Mouse (Mus musculus): ENCODE measurements around the gene Eif2b3. TPM values are rescaled to one million over a fixed set of nuclear protein-coding genes. Genes with fewer than 3 reads are reported as not detected.

The Eif2b3 gene
- polyA plus RNA-seq, 1 experiment from 2014 or later, result 45.7 TPM

DNA sequence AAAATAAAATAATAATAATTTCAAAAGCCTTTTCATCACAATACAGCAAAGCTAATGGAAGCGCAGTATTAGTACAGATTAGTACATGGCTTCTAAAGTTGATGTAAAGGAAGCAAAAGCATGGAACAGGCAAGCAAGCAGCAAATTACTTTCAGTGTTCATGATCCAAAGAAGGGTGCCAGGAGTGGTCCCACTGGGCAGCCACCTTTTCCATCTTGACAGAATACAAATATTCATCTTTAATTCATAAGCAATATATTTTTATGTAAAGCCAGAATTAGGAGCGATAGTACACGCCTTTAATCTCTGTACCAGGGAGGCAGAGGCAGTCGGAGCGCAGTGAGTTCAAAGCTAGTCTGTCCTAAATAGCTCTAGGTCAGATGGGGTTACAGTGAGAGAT, 100.4 kb downstream of the Eif2b3 start:
- Histone ChIP-seq H3K27ac (peak overlapping the region; percentile 84), H3K9ac (peak overlapping the region; percentile 74), H3K27me3 (no peaks in the 10 kb centered on the region), H3K4me2 (peak overlapping the region; percentile 99), H3K4me3 (peak overlapping the region; percentile 53), H3K36me3 (ENCODE audit: poor library complexity, severe bottlenecking) (0 out of 2 replicates have a peak, but pooled peaks cover 2% of the 10 kb centered on the region), H3K9me3 (replicated peaks) (no peaks in the 10 kb centered on the region), H3K4me1 (peaks cover 12% of the 10 kb centered on the region)
- ATAC-seq, result peak; percentile 3; the same call in 1 of the 2 replicates
- WGBS, result 74% methylated on average over 5 of the region's 5 CpGs

DNA sequence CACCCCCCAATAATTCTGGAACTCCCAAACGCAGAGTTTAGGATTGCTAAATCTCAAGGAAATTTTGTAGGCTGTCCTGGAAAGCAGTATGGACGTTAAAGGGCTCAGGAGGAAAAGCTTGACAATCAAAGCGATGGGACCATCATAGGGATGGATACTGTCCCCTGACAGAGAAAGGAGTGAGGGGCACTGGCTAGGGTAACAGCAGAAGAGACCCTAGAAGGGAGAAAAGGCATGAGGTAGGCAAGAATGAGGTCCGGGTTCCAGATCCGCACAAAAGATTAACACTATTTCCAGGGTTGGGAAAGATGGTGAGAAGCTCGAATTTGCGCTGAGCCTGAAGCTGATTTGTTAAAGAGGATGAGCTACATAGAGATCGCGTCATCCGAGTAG, 100.8 kb downstream of the Eif2b3 start:
- Histone ChIP-seq H3K27ac (peak overlapping the region; percentile 84), H3K4me3 (peak overlapping the region; percentile 53), H3K27me3 (no peaks in the 10 kb centered on the region), H3K9ac (peak overlapping the region; percentile 74), H3K4me2 (peak overlapping the region; percentile 99), H3K36me3 (ENCODE audit: poor library complexity, severe bottlenecking) (no peaks in the 10 kb centered on the region), H3K9me3 (replicated peaks) (no peaks in the 10 kb centered on the region), H3K4me1 (peaks cover 16% of the 10 kb centered on the region)
- ATAC-seq, result peak; percentile 25
- 7% methylated on average over 10 of the region's 10 CpGs for WGBS

DNA sequence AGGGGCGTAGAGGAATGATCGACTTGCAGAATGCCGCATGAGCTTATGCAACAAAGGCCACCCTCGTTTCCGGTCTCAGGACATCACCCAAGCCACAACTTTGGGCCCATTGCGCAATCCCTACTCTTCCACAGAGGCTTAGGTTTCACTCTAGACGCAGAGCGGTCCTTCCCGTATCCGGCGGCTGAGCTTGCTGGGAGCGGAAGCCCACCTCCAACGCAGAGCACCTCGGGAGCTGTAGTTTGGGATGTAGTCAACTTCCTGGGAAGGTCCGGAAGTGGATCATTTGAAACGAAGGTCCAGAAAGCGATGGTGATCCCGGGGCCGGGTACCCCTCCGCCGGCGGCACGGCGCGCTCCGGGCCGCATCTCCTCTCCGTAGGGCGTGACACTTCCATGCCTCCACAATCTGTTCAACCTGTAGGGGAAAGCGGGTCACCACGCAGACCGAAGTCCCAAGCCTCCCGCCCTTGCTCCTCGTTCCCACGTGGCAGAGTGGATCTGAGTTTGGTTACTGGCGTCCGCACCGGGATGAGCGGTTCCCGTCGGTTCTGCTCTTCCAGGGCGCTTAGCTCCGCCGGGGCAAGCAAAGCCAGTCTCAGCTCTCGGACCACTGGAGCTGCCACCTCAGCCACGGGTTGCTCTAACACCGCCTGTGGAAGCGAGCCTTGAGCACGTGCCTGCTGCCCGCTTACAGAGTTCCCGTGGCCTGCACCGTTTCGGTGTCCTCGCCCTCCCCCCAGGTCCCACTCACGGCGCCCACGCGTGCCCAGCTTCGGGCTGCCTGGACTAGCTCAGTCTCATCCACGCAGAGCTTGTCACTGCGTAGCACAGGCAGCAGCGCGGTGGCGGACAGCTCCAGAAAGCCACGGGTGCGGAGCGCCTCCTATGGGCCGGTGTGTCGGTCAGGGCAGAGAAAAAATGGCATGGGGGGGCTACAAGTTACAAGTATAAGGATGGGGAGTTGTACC, 101.5 kb downstream of the Eif2b3 start:
- Histone ChIP-seq H3K9ac (peak overlapping the region; percentile 74), H3K9me3 (replicated peaks) (no peaks in the 10 kb centered on the region), H3K4me2 (peak overlapping the region; percentile 99), H3K36me3 (ENCODE audit: poor library complexity, severe bottlenecking) (no peaks in the 10 kb centered on the region), H3K4me3 (peak overlapping the region; percentile 53), H3K27ac (peak overlapping the region; percentile 84), H3K27me3 (no peaks in the 10 kb centered on the region), H3K4me1 (peaks cover 23% of the 10 kb centered on the region)
- WGBS, result under 1% methylated on average over 67 of the region's 69 CpGs
- peak; percentile 96 for ATAC-seq

DNA sequence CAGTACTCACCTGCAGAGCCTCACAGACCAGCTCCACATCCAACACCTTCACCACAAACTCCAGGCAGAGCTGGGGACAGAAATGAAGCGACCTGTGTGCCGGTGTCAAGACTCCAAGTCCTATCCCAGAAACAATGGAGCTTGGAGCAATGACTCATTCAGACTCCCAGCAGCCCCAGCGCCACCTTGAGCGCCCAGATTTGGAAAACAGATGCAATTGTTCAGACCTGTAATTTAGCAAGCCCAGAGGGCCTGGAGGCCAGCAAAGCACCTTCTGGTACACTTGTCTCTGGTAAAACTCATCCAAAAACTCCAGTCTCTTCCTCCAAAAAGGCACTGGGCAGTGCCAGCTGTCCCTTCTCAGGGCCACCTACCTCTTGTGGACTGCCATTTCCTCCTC, 103.0 kb downstream of the Eif2b3 start:
- Histone ChIP-seq H3K4me1 (peaks cover 30% of the 10 kb centered on the region), H3K4me3 (no peak overlapping the region), H3K9me3 (replicated peaks) (no peaks in the 10 kb centered on the region), H3K9ac (no peak overlapping the region), H3K4me2 (no peak overlapping the region), H3K36me3 (ENCODE audit: poor library complexity, severe bottlenecking) (no peaks in the 10 kb centered on the region), H3K27ac (no peak overlapping the region), H3K27me3 (no peaks in the 10 kb centered on the region)
- WGBS, result 76% methylated on average over 4 of the region's 4 CpGs
- no peak for ATAC-seq

DNA sequence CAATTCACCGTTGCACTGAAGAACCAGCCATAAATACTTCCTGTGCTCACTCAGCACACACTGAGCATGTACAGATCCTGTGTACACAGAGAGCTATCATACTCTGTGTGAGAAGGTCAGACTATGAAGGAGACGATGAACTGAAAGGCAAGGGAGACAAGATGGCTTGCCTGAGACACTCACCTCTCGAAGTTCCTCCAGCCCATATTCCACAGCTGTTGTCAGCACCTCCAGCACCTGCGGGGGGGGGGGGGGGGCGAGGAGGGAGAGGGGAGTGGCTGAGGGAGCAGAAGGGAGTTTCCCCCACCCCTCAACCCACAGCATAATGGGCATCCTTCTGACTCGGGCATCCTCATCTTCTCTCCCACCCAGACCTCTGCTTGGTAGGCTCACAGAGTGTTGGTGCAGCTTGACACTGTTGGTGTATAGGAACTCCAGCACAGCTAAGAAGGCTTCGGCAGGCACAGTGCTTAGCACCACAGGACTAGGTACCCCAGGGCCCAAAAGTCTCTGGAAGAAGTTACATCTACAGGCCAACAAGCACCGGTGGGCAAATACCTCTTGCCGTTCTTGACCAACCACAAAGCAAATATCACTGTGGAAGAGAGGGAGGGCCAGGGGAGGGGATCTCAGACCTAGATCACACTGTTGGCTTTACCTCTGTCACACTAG, 104.5 kb downstream of the Eif2b3 start:
- 87% methylated on average over 7 of the region's 9 CpGs for WGBS
- peaks cover 30% of the 10 kb centered on the region for H3K4me1 ChIP-seq

DNA sequence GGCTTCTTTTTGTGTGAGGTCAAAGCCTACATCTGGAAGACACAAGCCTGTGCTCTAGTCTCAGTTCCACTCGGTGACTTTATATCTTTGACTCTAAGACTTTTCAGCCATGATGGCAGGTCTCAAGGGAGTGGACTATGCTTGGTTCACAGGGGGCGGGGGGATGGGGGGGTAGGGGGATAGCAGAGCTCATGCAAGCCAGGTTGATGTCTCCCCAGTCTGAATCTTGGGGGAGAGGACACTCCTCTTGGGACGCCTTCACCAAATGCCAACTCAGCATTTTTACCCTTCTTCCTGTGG, 105.0 kb downstream of the Eif2b3 start:
- no peak for ATAC-seq
- Histone ChIP-seq H3K36me3 (ENCODE audit: poor library complexity, severe bottlenecking) (peaks cover 12% of the 10 kb centered on the region), H3K4me2 (no peak overlapping the region), H3K4me3 (no peak overlapping the region), H3K9ac (no peak overlapping the region), H3K9me3 (replicated peaks) (no peaks in the 10 kb centered on the region), H3K27me3 (no peaks in the 10 kb centered on the region), H3K4me1 (peaks cover 30% of the 10 kb centered on the region), H3K27ac (no peak overlapping the region)
- 96% methylated on average over 3 of the region's 3 CpGs for whole genome bisulfite sequencing

More for the DNA sequence above, 104.5 kb downstream of the Eif2b3 start:
- Histone ChIP-seq H3K27ac (no peak overlapping the region), H3K4me2 (no peak overlapping the region), H3K9me3 (replicated peaks) (no peaks in the 10 kb centered on the region), H3K27me3 (no peaks in the 10 kb centered on the region), H3K4me3 (no peak overlapping the region), H3K36me3 (ENCODE audit: poor library complexity, severe bottlenecking) (peaks cover 7% of the 10 kb centered on the region), H3K9ac (no peak overlapping the region)
- ATAC-seq, result no peak

DNA sequence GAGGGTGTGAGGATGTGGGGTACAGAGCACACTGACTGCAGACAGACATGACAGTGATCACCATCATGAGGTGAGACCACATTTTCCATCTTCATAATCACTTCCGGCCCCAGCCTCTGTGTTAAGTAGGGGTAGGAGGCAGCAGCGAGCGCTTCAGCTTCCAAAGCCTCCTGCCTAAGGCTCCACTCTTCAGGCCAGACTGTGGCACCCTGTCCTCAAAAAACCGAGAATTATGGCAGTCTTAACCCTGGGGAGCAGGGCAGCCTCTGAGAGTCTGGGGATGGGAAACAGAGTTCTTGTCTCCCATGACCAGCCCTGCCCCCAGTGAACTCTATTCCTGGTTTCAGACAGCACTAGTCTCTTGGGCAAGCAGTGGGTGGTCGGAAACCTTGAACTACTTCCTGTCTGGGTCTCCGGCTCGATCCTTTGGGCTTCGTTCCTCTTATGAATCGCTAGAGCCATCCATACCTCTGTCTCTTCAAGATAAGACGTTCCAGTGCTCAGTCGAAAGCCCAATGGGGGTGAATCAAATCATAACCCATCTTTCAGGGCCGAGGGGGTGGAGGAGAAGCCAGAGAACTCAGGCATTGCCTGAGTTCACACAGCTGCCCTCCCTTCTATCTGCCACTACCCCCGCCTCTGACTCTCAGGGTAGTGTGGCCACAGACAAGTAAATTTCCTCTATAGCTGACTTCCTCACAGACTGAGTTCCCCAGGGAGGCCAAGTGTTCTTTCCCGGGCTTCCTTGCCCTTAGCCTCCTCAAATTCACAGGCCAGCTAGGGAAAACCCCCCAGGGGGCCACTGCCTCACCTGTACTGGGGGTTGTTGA, 105.5 kb downstream of the Eif2b3 start:
- H3K4me1 ChIP-seq, result peaks cover 28% of the 10 kb centered on the region
- H3K4me3 ChIP-seq, result no peak overlapping the region
- H3K9ac ChIP-seq, result peak overlapping the region; percentile 55
- peaks cover 16% of the 10 kb centered on the region for H3K36me3 ChIP-seq (ENCODE audit: poor library complexity, severe bottlenecking)
- H3K27me3 ChIP-seq, result no peaks in the 10 kb centered on the region
- no peaks in the 10 kb centered on the region for H3K9me3 ChIP-seq (replicated peaks)
- peak overlapping the region; percentile 75 for H3K27ac ChIP-seq
- 80% methylated on average over 14 of the region's 14 CpGs for WGBS
- no peak for ATAC-seq
- peak overlapping the region; percentile 39 for H3K4me2 ChIP-seq

DNA sequence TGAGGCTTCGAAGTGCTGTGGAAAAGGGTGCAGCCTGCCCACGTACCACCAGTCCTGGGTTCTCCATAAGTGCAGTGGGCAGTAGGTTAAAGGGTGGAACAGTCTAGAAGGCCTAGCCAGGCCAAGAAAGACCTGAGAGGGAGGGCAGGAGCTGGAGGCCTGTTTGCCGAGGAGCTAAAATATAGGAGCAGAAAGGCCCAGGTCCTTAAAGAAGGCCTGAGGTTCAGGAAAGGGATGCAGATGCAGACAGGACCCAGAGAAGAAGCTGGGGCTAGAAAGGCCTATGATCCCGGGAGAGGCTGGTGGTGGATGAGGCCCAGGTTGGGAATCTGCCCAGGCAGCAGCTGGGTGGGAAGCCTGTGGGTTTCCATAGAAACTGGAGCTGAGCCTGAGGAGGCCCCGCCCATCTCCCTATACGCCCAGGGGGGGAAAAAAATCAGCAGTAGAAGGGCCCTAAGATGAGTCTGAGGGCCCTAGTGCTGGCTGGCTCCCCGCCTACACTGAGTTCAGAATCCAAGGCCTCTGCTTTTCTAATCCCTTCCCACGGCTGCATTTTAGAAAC, 106.2 kb downstream of the Eif2b3 start, which contains the start of gene Btbd19:
Gene Btbd19 (minus strand): TSS at position 378 of the 562 bp plus-strand sequence.
- peak within 1 kb of the TSS; percentile 39 for H3K4me2 ChIP-seq
- 31% methylated on average over 8 of the region's 8 CpGs for WGBS
- peak within 1 kb of the TSS; percentile 55 for H3K9ac ChIP-seq
- H3K27ac ChIP-seq, result peak within 1 kb of the TSS; percentile 75
- no peak within 1 kb of the TSS for H3K4me3 ChIP-seq
- H3K4me1 ChIP-seq, result peaks cover 25% of the 10 kb centered on the region
- H3K27me3 ChIP-seq, result 0 out of 2 replicates have a peak, but pooled peaks cover under 1% of the 10 kb centered on the region
- peak; percentile 51 for ATAC-seq
- H3K9me3 ChIP-seq (replicated peaks), result no peaks in the 10 kb centered on the region
- H3K36me3 ChIP-seq (ENCODE audit: poor library complexity, severe bottlenecking), result peaks cover 23% of the 10 kb centered on the region

DNA sequence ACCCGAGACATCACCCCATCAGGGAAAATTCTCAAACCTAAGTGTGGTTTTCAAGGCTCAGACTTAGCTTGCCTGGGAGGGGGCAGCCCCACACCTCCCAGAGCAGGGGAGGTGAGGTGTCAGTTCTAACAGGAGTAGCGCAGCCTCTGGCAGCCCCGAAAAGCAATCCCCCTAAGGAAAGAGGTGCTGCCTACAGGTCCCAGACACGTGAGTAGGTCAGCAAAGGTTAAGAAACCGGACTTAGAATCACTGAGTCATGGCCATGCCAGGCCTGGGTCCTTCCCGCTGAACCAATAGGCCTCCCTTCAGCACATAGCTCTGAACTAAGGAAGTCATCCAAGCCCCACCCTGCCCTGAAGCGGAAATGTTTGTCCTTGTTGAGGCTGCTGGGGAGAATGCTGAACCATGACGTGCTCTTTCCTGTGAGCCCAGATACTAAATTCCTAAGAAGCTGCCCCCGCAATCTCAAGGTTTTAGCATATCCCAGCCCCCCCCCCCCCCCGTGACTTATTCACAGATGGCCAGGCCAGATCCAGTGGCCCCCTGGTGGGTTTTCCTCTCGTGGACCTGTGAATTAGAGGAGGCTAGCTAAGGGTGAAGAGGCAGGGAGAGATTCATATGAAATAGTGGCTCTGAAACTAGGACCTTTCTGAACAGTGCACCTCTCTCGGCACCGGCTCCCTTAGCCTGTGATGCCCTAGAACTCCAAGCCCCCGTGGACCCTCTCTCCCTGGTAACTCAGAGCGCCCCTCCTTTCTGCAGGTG, 106.9 kb downstream of the Eif2b3 start:
- peaks cover 27% of the 10 kb centered on the region for H3K36me3 ChIP-seq (ENCODE audit: poor library complexity, severe bottlenecking)
- H3K4me1 ChIP-seq, result peaks cover 29% of the 10 kb centered on the region
- H3K9ac ChIP-seq, result 0 out of 2 replicates have a peak overlapping the region, but pooled peaks have one; percentile 55
- 0 out of 2 replicates have a peak, but pooled peaks cover 5% of the 10 kb centered on the region for H3K27me3 ChIP-seq
- no peak overlapping the region for H3K4me3 ChIP-seq
- peak overlapping the region; percentile 75 for H3K27ac ChIP-seq
- H3K4me2 ChIP-seq, result peak overlapping the region; percentile 39
- 54% methylated on average over 15 of the region's 15 CpGs for WGBS
- H3K9me3 ChIP-seq (replicated peaks), result no peaks in the 10 kb centered on the region
- no peak for ATAC-seq

DNA sequence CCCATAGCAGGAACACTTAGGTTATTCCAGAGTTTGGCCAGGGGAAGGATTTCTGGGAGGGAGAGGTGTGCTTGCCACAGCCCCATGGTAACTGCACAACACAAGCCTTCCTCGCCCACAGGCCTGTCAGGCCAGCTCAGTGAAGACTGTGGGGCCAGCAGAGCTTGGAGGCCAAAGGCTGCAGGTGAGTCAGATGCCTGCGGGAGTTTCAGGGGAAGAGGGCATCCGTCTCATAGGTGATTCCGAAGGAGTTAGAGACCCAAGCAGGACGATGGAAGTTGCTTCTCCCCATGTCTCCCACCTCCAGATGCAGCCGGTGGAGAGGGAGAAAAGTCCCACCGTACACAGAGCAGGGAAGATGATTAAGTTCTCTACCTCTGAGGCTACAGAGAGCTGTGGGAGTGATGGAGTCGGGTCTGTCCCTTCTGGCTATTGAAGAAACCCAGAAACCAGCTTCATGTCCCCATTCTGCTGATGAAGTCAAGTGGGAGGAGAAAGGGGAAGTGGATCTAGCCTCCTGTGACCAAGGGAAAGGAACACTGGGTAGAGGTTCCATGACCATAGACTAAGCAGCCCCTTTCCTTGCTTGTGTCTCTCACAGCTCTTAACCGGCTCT, 107.6 kb downstream of the Eif2b3 start, which contains the start of gene Tctex1d4:
Gene Tctex1d4 (plus strand): TSS at position 120 of the 616 bp plus-strand sequence.
- Histone ChIP-seq H3K9me3 (replicated peaks) (no peaks in the 10 kb centered on the region), H3K36me3 (ENCODE audit: poor library complexity, severe bottlenecking) (peaks cover 27% of the 10 kb centered on the region), H3K4me1 (peaks cover 36% of the 10 kb centered on the region), H3K27ac (peak within 1 kb of the TSS; percentile 75), H3K27me3 (peaks cover 12% of the 10 kb centered on the region; the same call in 1 of the 2 replicates), H3K4me2 (peak within 1 kb of the TSS; percentile 39), H3K9ac (peak within 1 kb of the TSS; percentile 55; the same call in 1 of the 2 replicates), H3K4me3 (no peak within 1 kb of the TSS)
- ATAC-seq, result no peak
- WGBS, result 86% methylated on average over 9 of the region's 9 CpGs
